Mouse (Mus musculus) CH12.LX (cell line): ENCODE results near the gene 1810010H24Rik. TPM values are rescaled to one million over a fixed set of nuclear protein-coding genes. Genes with fewer than 3 reads are reported as not detected.

ENCODE experiments used
- DNase-seq: peaks from one replicate; pipeline ENCODE4 v3.0.0-alpha.2; 2013; ENCODE audit errors: extremely low read depth
- H3K27ac ChIP-seq: 2 replicates; pipeline ENCODE4 v1.5.1; 2012; ENCODE audit warnings: low read depth, mild to moderate bottlenecking, control low read depth, moderate library complexity; ENCODE audit not compliant: insufficient read depth
- H3K27me3 ChIP-seq: replicated peaks from 2 replicates; pipeline ENCODE3; 2012; ENCODE audit warnings: inconsistent platforms
- H3K36me3 ChIP-seq, 2 experiments: replicated peaks in 1 of 2; 2 replicates each; pipeline versions ENCODE3 to v1.6.1; 2012; ENCODE audit warnings: inconsistent platforms in 1 of 2, low read length in 1 of 2, mild to moderate bottlenecking in 1 of 2, mixed read lengths in 1 of 2, moderate library complexity in 1 of 2; ENCODE audit not compliant: control insufficient read depth in 1 of 2, insufficient read depth in 1 of 2
- H3K4me1 ChIP-seq, 2 experiments: 2 replicates each; pipeline ENCODE4 v1.6.1; 2012; ENCODE audit warnings: inconsistent platforms in 1 of 2, moderate library complexity in 1 of 2; ENCODE audit not compliant: insufficient read depth in 2 of 2, control insufficient read depth in 1 of 2
- H3K4me2 ChIP-seq: 2 replicates; pipeline ENCODE4 v1.6.1; 2012; ENCODE audit warnings: low read depth, mild to moderate bottlenecking, control low read depth; ENCODE audit not compliant: poor library complexity, insufficient read depth, severe bottlenecking
- H3K4me3 ChIP-seq, 3 experiments: fragments of 150-350 bp in 1 of 3; sonication (generic) in 1 of 3; replicated peaks in 1 of 3; 2 replicates each; pipeline versions ENCODE3 to v1.5.1; 2011 to 2012; ENCODE audit warnings: low read depth in 2 of 3, low read length in 2 of 3, mild to moderate bottlenecking in 2 of 3, moderate library complexity in 2 of 3, control low read depth in 1 of 3, improper control_type of control experiment in 1 of 3, inconsistent platforms in 1 of 3, mixed read lengths in 1 of 3; ENCODE audit not compliant: poor library complexity in 1 of 3
- H3K79me2 ChIP-seq: replicated peaks from 2 replicates; pipeline ENCODE4 v1.6.1; 2012; ENCODE audit warnings: mild to moderate bottlenecking, moderate library complexity; ENCODE audit not compliant: control insufficient read depth, poor library complexity, insufficient read depth, severe bottlenecking; ENCODE audit errors: extremely low read depth
- H3K9ac ChIP-seq: 2 replicates; pipeline ENCODE4 v1.6.1; 2012; ENCODE audit warnings: low read depth, mild to moderate bottlenecking, control low read depth, moderate library complexity; ENCODE audit not compliant: insufficient read depth
- H3K9me3 ChIP-seq: replicated peaks from 2 replicates; pipeline ENCODE3; 2012; ENCODE audit warnings: low read length, inconsistent platforms, mixed read lengths
- BHLHE40 ChIP-seq: IDR thresholded peaks from 2 replicates; pipeline ENCODE4 v1.6.1; 2011; ENCODE audit warnings: mild to moderate bottlenecking, low read depth, low read length, improper control_type of control experiment
- CHD1 ChIP-seq: IDR thresholded peaks from 2 replicates; pipeline ENCODE4 v1.6.1; 2012; ENCODE audit warnings: low read depth, low read length, improper control_type of control experiment, inconsistent platforms
- CHD2 ChIP-seq: IDR thresholded peaks from 2 replicates; pipeline ENCODE4 v1.6.1; 2011; ENCODE audit warnings: low read length, improper control_type of control experiment
- CTCF ChIP-seq, 2 experiments: IDR thresholded peaks in 1 of 2; conservative IDR thresholded peaks in 1 of 2; 2 replicates each; pipeline ENCODE4 v1.5.1; 2011 to 2012; ENCODE audit warnings: low read depth in 2 of 2, low read length in 2 of 2, improper control_type of control experiment in 1 of 2, inconsistent platforms in 1 of 2, mild to moderate bottlenecking in 1 of 2, moderate library complexity in 1 of 2
- E2F4 ChIP-seq: IDR thresholded peaks from 2 replicates; pipeline ENCODE4 v1.6.1; 2011; ENCODE audit warnings: low read depth, low read length, improper control_type of control experiment; ENCODE audit not compliant: insufficient replicate concordance
- ELF1 ChIP-seq: IDR thresholded peaks from 2 replicates; pipeline ENCODE4 v1.6.1; 2014; ENCODE audit warnings: low read depth, mild to moderate bottlenecking, inconsistent platforms, low read length, improper control_type of control experiment
- EP300 ChIP-seq: IDR thresholded peaks from 2 replicates; pipeline ENCODE4 v1.6.1; 2011; ENCODE audit warnings: low read length, improper control_type of control experiment
- ETS1 ChIP-seq: conservative IDR thresholded peaks from 2 replicates; pipeline ENCODE4 v1.6.1; 2012; ENCODE audit warnings: low read depth, mild to moderate bottlenecking, inconsistent platforms, low read length, improper control_type of control experiment, moderate library complexity
- GABPA ChIP-seq: IDR thresholded peaks from 2 replicates; pipeline ENCODE4 v1.6.1; 2012; ENCODE audit warnings: low read depth, low read length, improper control_type of control experiment, inconsistent platforms; ENCODE audit not compliant: insufficient replicate concordance
- HCFC1 ChIP-seq: IDR thresholded peaks from 2 replicates; pipeline ENCODE4 v1.6.1; 2012; ENCODE audit warnings: low read depth, mild to moderate bottlenecking, inconsistent platforms, low read length, improper control_type of control experiment
- IRF4 ChIP-seq: IDR thresholded peaks from 2 replicates; pipeline ENCODE4 v1.6.1; 2014; ENCODE audit warnings: low read depth, mild to moderate bottlenecking, inconsistent platforms, low read length, improper control_type of control experiment
- JUN ChIP-seq: IDR thresholded peaks from 2 replicates; pipeline ENCODE4 v1.6.1; 2011; ENCODE audit warnings: low read depth, mild to moderate bottlenecking, low read length, improper control_type of control experiment, moderate library complexity; ENCODE audit not compliant: insufficient read depth
- JUND ChIP-seq: conservative IDR thresholded peaks from 2 replicates; pipeline ENCODE4 v1.6.1; 2011; ENCODE audit warnings: low read depth, low read length, improper control_type of control experiment
- KAT2A ChIP-seq: IDR thresholded peaks from 2 replicates; pipeline ENCODE4 v1.6.1; 2012; ENCODE audit warnings: low read length, improper control_type of control experiment, inconsistent platforms; ENCODE audit not compliant: insufficient replicate concordance
- MAFK ChIP-seq: IDR thresholded peaks from 2 replicates; pipeline ENCODE4 v1.6.1; 2011; ENCODE audit warnings: low read length, improper control_type of control experiment; ENCODE audit not compliant: insufficient replicate concordance
- MAX ChIP-seq: IDR thresholded peaks from 2 replicates; pipeline ENCODE4 v1.6.1; 2011; ENCODE audit warnings: low read length, improper control_type of control experiment
- MAZ ChIP-seq: IDR thresholded peaks from 2 replicates; pipeline ENCODE4 v1.6.1; 2012; ENCODE audit warnings: low read depth, mild to moderate bottlenecking, inconsistent platforms, low read length, improper control_type of control experiment, moderate library complexity
- MEF2A ChIP-seq: IDR thresholded peaks from 2 replicates; pipeline ENCODE4 v1.6.1; 2014; ENCODE audit warnings: low read depth, mild to moderate bottlenecking, inconsistent platforms, low read length, improper control_type of control experiment, borderline replicate concordance
- MXI1 ChIP-seq: IDR thresholded peaks from 2 replicates; pipeline ENCODE4 v1.6.1; 2011; ENCODE audit warnings: mild to moderate bottlenecking, low read depth, low read length, improper control_type of control experiment
- MYC ChIP-seq: IDR thresholded peaks from 2 replicates; pipeline ENCODE4 v1.6.1; 2011; ENCODE audit warnings: low read depth, mild to moderate bottlenecking, improper control_type of control experiment, low read length
- NELFE ChIP-seq: IDR thresholded peaks from 2 replicates; pipeline ENCODE4 v1.6.1; 2011; ENCODE audit warnings: low read depth, low read length, improper control_type of control experiment
- NRF1 ChIP-seq: IDR thresholded peaks from 2 replicates; pipeline ENCODE4 v1.6.1; 2014; ENCODE audit warnings: low read depth, mild to moderate bottlenecking, inconsistent platforms, low read length, improper control_type of control experiment, moderate library complexity
- PAX5 ChIP-seq: IDR thresholded peaks from 2 replicates; pipeline ENCODE4 v1.6.1; 2012; ENCODE audit warnings: low read length, inconsistent platforms, mixed read lengths
- POLR2A ChIP-seq: IDR thresholded peaks from 2 replicates; pipeline ENCODE4 v1.6.1; 2011; ENCODE audit warnings: low read depth, mild to moderate bottlenecking, improper control_type of control experiment, low read length
- POLR2AphosphoS2 ChIP-seq: IDR thresholded peaks from 2 replicates; pipeline ENCODE4 v1.6.1; 2011; ENCODE audit warnings: low read depth, low read length, improper control_type of control experiment
- RAD21 ChIP-seq: IDR thresholded peaks from 2 replicates; pipeline ENCODE4 v1.6.1; 2011; ENCODE audit warnings: low read depth, mild to moderate bottlenecking, low read length, improper control_type of control experiment, moderate library complexity
- RCOR1 ChIP-seq: conservative IDR thresholded peaks from 2 replicates; pipeline ENCODE4 v1.6.1; 2012; ENCODE audit warnings: low read depth, mild to moderate bottlenecking, inconsistent platforms, low read length, improper control_type of control experiment
- SIN3A ChIP-seq: IDR thresholded peaks from 2 replicates; pipeline ENCODE4 v1.6.1; 2012; ENCODE audit warnings: low read length, improper control_type of control experiment, inconsistent platforms
- SMC3 ChIP-seq: IDR thresholded peaks from 2 replicates; pipeline ENCODE4 v1.6.1; 2011; ENCODE audit warnings: low read depth, low read length, improper control_type of control experiment
- TBP ChIP-seq: conservative IDR thresholded peaks from 2 replicates; pipeline ENCODE4 v1.6.1; 2011; ENCODE audit warnings: low read depth, low read length, improper control_type of control experiment
- TCF12 ChIP-seq: IDR thresholded peaks from 2 replicates; pipeline ENCODE4 v1.6.1; 2014; ENCODE audit warnings: low read depth, mild to moderate bottlenecking, inconsistent platforms, low read length, improper control_type of control experiment
- UBTF ChIP-seq: IDR thresholded peaks from 2 replicates; pipeline ENCODE4 v1.6.1; 2012; ENCODE audit warnings: low read depth, mild to moderate bottlenecking, inconsistent platforms, low read length, improper control_type of control experiment, moderate library complexity
- USF1 ChIP-seq: IDR thresholded peaks from 2 replicates; pipeline ENCODE4 v1.6.1; 2014; ENCODE audit warnings: low read depth, mild to moderate bottlenecking, inconsistent platforms, low read length, improper control_type of control experiment
- USF2 ChIP-seq: conservative IDR thresholded peaks from 2 replicates; pipeline ENCODE4 v1.6.1; 2011; ENCODE audit warnings: low read depth, low read length, improper control_type of control experiment
- ZC3H11A ChIP-seq: IDR thresholded peaks from 2 replicates; pipeline ENCODE4 v1.6.1; 2012; ENCODE audit warnings: low read depth, mild to moderate bottlenecking, inconsistent platforms, low read length, improper control_type of control experiment
- ZKSCAN1 ChIP-seq: IDR thresholded peaks from 2 replicates; pipeline ENCODE4 v1.6.1; 2012; ENCODE audit warnings: low read depth, inconsistent platforms, low read length, improper control_type of control experiment, borderline replicate concordance
- ZMIZ1 ChIP-seq: IDR thresholded peaks from 2 replicates; pipeline ENCODE4 v1.6.1; 2012; ENCODE audit warnings: low read depth, mild to moderate bottlenecking, inconsistent platforms, low read length, improper control_type of control experiment
- ZNF384 ChIP-seq: IDR thresholded peaks from 2 replicates; pipeline ENCODE4 v1.6.1; 2012; ENCODE audit warnings: low read depth, low read length, improper control_type of control experiment, inconsistent platforms
- dilution Hi-C: fragments of 300-500 bp; cut with MboI; formaldehyde crosslinking; loops from 2 replicates; pipeline ENCODE4 v1.14.3; 2020; ENCODE audit warnings: low sequenced_read_pairs; ENCODE audit not compliant: extremely low pct_unique_long_range_greater_than_20kb, extremely low pct_ligation_motif_present
- in situ Hi-C: fragments of 300-500 bp; cut with MboI; formaldehyde crosslinking; loops from 3 replicates; pipeline ENCODE4 v1.14.3; 2019; ENCODE audit warnings: low sequenced_read_pairs, low pct_ligation_motif_present, low pct_unique_long_range_greater_than_20kb, mixed read lengths
- polyA plus RNA-seq: library from polyadenylated mRNA; unstranded; fragments of >175 nt; gene quantifications from 2 replicates; pipeline ENCODE4 v1.2.1, GENCODE M21; 2012; ENCODE audit warnings: low read depth; ENCODE audit not compliant: insufficient read length
- total RNA-seq, 2 experiments: library from RNA; depleted of rRNA; stranded (reverse); fragments of 300-350 nt in 1 of 2; fragments of >200 nt in 1 of 2; gene quantifications; 2 replicates each; pipeline ENCODE4 v1.2.3; 2012 to 2014

1810010H24Rik gene
- total and polyA plus RNA-seq, 3 experiments = 0.53 to 1.7 (median 1.1) TPM

GRCm38 (mm10) chr11:107012324-107013017 is 13.0 kb upstream of the 1810010H24Rik start:
- no peak for TF ChIP-seq SMC3
- no peak for TF ChIP-seq UBTF
- no peak for TF ChIP-seq RAD21
- no peak for TF ChIP-seq USF1
- peak; percentile 100 for TF ChIP-seq ELF1
- TF ChIP-seq ZNF384 = no peak
- TF ChIP-seq E2F4 = peak; percentile 90; the same call in 1 of the 2 replicates
- no peak for TF ChIP-seq USF2
- TF ChIP-seq JUN = no peak
- TF ChIP-seq KAT2A = peak; percentile 82; the same call in 1 of the 2 replicates
- TF ChIP-seq TBP = peak; percentile 100
- TF ChIP-seq MXI1 = no peak; the same call in 1 of the 2 replicates
- peak; percentile 75; the same call in 1 of the 2 replicates for TF ChIP-seq SIN3A
- no peak for TF ChIP-seq MAX
- no peak for TF ChIP-seq ZKSCAN1
- peak; percentile 91 for TF ChIP-seq NRF1
- peak; percentile 99 for TF ChIP-seq MAFK
- TF ChIP-seq PAX5 = no peak
- TF ChIP-seq POLR2AphosphoS2 = peak; percentile 68; the same call in 1 of the 2 replicates
- TF ChIP-seq ZC3H11A = no peak
- 0 out of 2 replicates have a peak, but pooled peaks have one; percentile 30 for TF ChIP-seq CHD2
- TF ChIP-seq MYC = no peak
- 0 out of 2 replicates have a peak, but pooled peaks have one; percentile 25 for TF ChIP-seq BHLHE40
- TF ChIP-seq TCF12 = peak; percentile 88
- TF ChIP-seq JUND = peak; percentile 50
- TF ChIP-seq GABPA = no peak
- TF ChIP-seq EP300 = peak; percentile 61; the same call in 1 of the 2 replicates
- peak; percentile 100 for TF ChIP-seq POLR2A
- TF ChIP-seq MEF2A = peak; percentile 6; the same call in 1 of the 2 replicates
- TF ChIP-seq IRF4 = peak; percentile 60
- TF ChIP-seq NELFE = peak; percentile 97
- TF ChIP-seq ZMIZ1 = no peak; the same call in 1 of the 2 replicates
- no peak for TF ChIP-seq CHD1
- TF ChIP-seq MAZ = peak; percentile 20; the same call in 1 of the 2 replicates
- no peak for TF ChIP-seq CTCF (conservative IDR thresholded peaks at IDR 0.05 in 1 of 2, IDR thresholded peaks at IDR 0.05 in 1 of 2; ENCODE audit: low read depth in 2 of 2, low read length in 2 of 2)
- 0 out of 2 replicates have a peak, but pooled peaks have one; percentile 14 for TF ChIP-seq ETS1
- peak; percentile 62 for TF ChIP-seq HCFC1
- 0 out of 2 replicates have a peak, but pooled peaks have one; percentile 48 for TF ChIP-seq RCOR1
- TF ChIP-seq, all 38 proteins: peak for 21
- Histone ChIP-seq H3K9ac (peak overlapping the region; percentile 63), H3K4me1 (peaks cover 6 to 14% of the 10 kb centered on the region in 2 experiments; a peak in 3 of 4 replicates), H3K27ac (peak overlapping the region; percentile 5; the same call in 1 of the 2 replicates), H3K4me2 (peak overlapping the region; percentile 81), H3K9me3 (peaks cover 3% of the 10 kb centered on the region), H3K36me3 (no peaks in the 10 kb centered on the region), H3K27me3 (peaks cover 11% of the 10 kb centered on the region), H3K79me2 (no peaks in the 10 kb centered on the region), H3K4me3 (peak overlapping the region; percentile 52 to 77 (median 63))
- dilution Hi-C loops (no loop called here), in situ Hi-C loops (no loop called here)
- DNase-seq = peak; percentile 98
